Mouse (Mus musculus): ENCODE results near the gene Gm8947. TPM values are rescaled to one million over a fixed set of nuclear protein-coding genes. Genes with fewer than 3 reads are reported as not detected.

Gene Gm8947
- polyA plus RNA-seq (2012; rRNA removed), result 0.61 and 0.67 TPM in 2 replicates

DNA sequence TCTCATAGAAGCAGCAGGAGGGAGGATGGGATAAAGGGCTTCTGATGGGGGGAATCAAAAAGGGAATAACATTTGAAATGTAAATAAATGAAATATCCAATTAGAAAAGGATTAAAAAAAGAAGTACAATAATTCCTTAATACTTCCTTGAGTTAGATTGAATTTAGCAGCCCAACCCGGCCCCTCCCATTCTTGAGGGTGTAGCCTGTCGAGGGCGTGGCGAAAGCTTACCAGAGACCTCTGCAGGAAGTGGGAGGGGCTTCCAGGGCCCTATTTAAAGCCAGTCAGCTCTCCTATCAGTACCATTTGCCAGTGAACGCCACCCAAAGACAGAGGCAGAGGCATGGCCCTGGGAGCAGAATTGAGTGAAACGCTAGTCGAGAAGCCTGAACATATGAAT is at the start of gene Gm8947:
TSS of gene Gm8947 (plus strand) at position 302 of the 400 bp plus-strand sequence.

GRCm38 (mm10) chr1:151182266-151182665 is 9.9 kb upstream of the Gm8947 start, which contains the start of gene Gm47985:
Gm47985 (plus strand) TSS chr1:151182537.

DNA sequence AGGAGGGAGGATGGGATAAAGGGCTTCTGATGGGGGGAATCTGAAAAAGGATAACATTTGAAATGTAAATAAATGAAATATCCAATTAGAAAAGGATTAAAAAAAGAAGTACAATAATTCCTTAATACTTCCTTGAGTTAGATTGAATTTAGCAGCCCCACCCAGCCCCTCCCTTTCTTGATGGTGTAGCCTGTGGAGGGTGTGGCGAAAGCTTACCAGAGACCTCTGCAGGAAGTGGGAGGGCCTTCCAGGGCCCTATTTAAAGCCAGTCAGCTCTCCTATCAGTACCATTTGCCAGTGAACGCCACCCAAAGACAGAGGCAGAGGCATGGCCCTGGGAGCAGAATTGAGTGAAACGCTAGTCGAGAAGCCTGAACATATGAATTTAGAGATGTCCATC is 5.9 kb downstream of the Gm8947 start, which contains the start of gene Gm47995:
TSS of gene Gm47995 (plus strand) at position 329 of the 400 bp plus-strand sequence.

DNA sequence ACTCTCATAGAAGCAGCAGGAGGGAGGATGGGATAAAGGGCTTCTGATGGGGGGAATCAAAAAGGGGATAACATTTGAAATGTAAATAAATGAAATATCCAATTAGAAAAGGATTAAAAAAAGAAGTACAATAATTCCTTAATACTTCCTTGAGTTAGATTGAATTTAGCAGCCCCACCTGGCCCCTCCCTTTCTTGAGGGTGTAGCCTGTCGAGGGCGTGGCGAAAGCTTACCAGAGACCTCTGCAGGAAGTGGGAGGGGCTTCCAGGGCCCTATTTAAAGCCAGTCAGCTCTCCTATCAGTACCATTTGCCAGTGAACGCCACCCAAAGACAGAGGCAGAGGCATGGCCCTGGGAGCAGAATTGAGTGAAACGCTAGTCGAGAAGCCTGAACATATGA is 11.6 kb downstream of the Gm8947 start, which contains the start of gene 3110040M04Rik:
TSS of gene 3110040M04Rik (plus strand) at position 304 of the 400 bp plus-strand sequence.

DNA sequence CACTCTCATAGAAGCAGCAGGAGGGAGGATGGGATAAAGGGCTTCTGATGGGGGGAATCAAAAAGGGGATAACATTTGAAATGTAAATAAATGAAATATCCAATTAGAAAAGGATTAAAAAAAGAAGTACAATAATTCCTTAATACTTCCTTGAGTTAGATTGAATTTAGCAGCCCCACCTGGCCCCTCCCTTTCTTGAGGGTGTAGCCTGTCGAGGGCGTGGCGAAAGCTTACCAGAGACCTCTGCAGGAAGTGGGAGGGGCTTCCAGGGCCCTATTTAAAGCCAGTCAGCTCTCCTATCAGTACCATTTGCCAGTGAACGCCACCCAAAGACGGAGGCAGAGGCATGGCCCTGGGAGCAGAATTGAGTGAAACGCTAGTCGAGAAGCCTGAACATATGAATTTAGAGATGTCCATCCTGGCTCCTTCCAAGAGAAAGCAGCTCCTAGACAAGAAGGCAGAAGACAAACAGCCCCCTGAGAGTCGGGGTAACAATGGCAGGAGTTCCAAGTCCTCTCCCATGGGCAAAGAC is 17.7 kb downstream of the Gm8947 start, which contains the start of gene Gm47996:
TSS of gene Gm47996 (plus strand) at position 308 of the 532 bp plus-strand sequence.

Other genes starting within 250 kb of the Gm8947 start
- 5.0 and 5.9 TPM in 2 replicates for gene Hmcn1, start 198.9 kb upstream of the Gm8947 start, polyA plus RNA-seq (2012; rRNA removed)
- gene Gm47985, start 9.8 kb upstream of the Gm8947 start, polyA plus RNA-seq (2012; rRNA removed), result 1.2 and 1.7 TPM in 2 replicates
- 0.65 and 0.88 TPM in 2 replicates for gene Gm47995, start 6.1 kb downstream of the Gm8947 start, polyA plus RNA-seq (2012; rRNA removed)
- 0.65 and 0.83 TPM in 2 replicates for gene 3110040M04Rik, start 11.7 kb downstream of the Gm8947 start, polyA plus RNA-seq (2012; rRNA removed)
- 0.19 and 0.25 TPM in 2 replicates for gene Gm47996, start 17.8 kb downstream of the Gm8947 start, polyA plus RNA-seq (2012; rRNA removed)
- 135 and 146 TPM in 2 replicates for gene Ivns1abp, start 152.1 kb downstream of the Gm8947 start, polyA plus RNA-seq (2012; rRNA removed)
- gene Swt1, start 236.1 kb downstream of the Gm8947 start, polyA plus RNA-seq (2012; rRNA removed), result 10.7 and 10.9 TPM in 2 replicates
- 11.8 and 12.6 TPM in 2 replicates for gene Trmt1l, start 236.2 kb downstream of the Gm8947 start, polyA plus RNA-seq (2012; rRNA removed)

Data from liver, embryonic 18 days (tissue).